Mouse (Mus musculus) hindbrain, embryonic 15.5 days (tissue): ENCODE measurements around the gene Fcrls. TPM values are rescaled to one million over a fixed set of nuclear protein-coding genes. Genes with fewer than 3 reads are reported as not detected.

Experiments used
- ATAC-seq: fragments of 200-750 bp; cut with Nextera tagmentation; 2 replicates; pipeline ENCODE4 v1.8.0; 2017; ENCODE audit warnings: low read depth, moderate number of reproducible peaks, moderate TSS enrichment; ENCODE audit not compliant: low FRiP score
- H3K27ac ChIP-seq: fragments of 300-500 bp; sonication (generic); replicated peaks from 2 replicates; pipeline ENCODE4 v1.5.1; 2015; ENCODE audit warnings: mild to moderate bottlenecking, inconsistent platforms
- H3K27me3 ChIP-seq: fragments of 300-500 bp; sonication (generic); 2 replicates; pipeline ENCODE4 v1.6.1; 2015; ENCODE audit warnings: control low read depth, inconsistent platforms
- H3K36me3 ChIP-seq: fragments of 300-500 bp; sonication (generic); 2 replicates; pipeline ENCODE4 v1.6.1; 2015; ENCODE audit warnings: control low read depth, inconsistent platforms
- H3K4me1 ChIP-seq: fragments of 300-500 bp; sonication (generic); replicated peaks from 2 replicates; pipeline ENCODE4 v1.6.1; 2015; ENCODE audit warnings: control low read depth, inconsistent platforms
- H3K4me2 ChIP-seq: fragments of 300-500 bp; sonication (generic); 2 replicates; pipeline ENCODE4 v1.6.1; 2015; ENCODE audit warnings: moderate library complexity, mild to moderate bottlenecking, inconsistent platforms
- H3K4me3 ChIP-seq: fragments of 300-500 bp; sonication (generic); 2 replicates; pipeline ENCODE4 v1.5.1; 2015; ENCODE audit warnings: mild to moderate bottlenecking, inconsistent platforms
- H3K9ac ChIP-seq: fragments of 300-500 bp; sonication (generic); 2 replicates; pipeline ENCODE4 v1.6.1; 2015; ENCODE audit warnings: inconsistent platforms
- H3K9me3 ChIP-seq: fragments of 300-500 bp; sonication (generic); 2 replicates; pipeline ENCODE4 v1.6.1; 2016; ENCODE audit warnings: control low read depth, inconsistent platforms
- WGBS: fragments of 180-500 bp; shearing (Covaris S2); methylation state at CpG from one replicate; pipeline ENCODE4 v1.1.7; 2015; 5-methylcytosine and 5-hydroxymethylcytosine counted together
- polyA plus RNA-seq: library from polyadenylated mRNA; unstranded; fragments of >200 nt; fragmentation: Nextera tagmentation; extraction: Ambion mirVana; gene quantifications from 2 replicates; pipeline ENCODE4 v1.2.1, GENCODE M21; 2015

Fcrls gene
- polyA plus RNA-seq, 1 experiment from 2014 or later, result 11.3 TPM

DNA sequence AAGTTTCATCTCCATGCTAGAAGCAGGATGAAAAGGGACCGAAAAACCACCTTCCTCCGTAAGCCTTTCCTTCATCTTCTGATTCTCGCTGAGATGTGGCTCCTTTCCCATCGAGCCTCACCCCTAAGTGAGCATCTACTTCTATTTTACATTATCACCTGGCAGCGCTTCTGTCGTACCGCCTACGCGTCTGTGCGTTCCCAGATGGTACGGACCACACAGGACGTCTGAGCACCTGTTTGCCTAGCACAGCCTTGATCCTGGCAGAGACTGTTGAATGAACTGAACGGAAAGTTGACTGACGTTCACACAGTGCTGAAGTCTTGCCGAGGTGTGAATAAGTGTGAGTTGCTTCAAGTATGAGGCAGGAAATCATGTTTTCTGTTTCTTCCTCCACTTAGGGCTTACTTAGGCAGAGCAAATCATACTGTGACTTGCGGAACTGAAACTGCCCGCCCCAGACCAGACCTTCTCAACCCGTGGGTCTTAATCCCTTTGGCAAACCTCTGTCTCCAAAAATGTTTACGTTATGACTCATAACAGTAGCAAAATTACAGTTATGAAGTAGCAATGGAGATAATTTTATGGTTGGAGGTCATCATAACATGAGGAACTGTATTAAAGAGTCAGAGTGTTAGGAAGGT is 49.2 kb downstream of the Fcrls start:
- no peak overlapping the region for H3K9ac ChIP-seq
- no peak overlapping the region for H3K27ac ChIP-seq
- H3K9me3 ChIP-seq, result no peaks in the 10 kb centered on the region
- no peaks in the 10 kb centered on the region for H3K4me1 ChIP-seq
- H3K4me2 ChIP-seq, result no peak overlapping the region
- H3K4me3 ChIP-seq, result no peak overlapping the region
- H3K27me3 ChIP-seq, result no peaks in the 10 kb centered on the region
- 93% methylated on average over 19 of the region's 19 CpGs for WGBS
- no peaks in the 10 kb centered on the region for H3K36me3 ChIP-seq
- no peak for ATAC-seq

GRCm38 (mm10) chr3:87206336-87207075 is 57.0 kb downstream of the Fcrls start:
- Histone ChIP-seq H3K36me3 (no peaks in the 10 kb centered on the region), H3K4me1 (no peaks in the 10 kb centered on the region), H3K27me3 (no peaks in the 10 kb centered on the region), H3K9me3 (no peaks in the 10 kb centered on the region), H3K27ac (no peak overlapping the region), H3K4me3 (no peak overlapping the region), H3K4me2 (no peak overlapping the region), H3K9ac (no peak overlapping the region)
- no peak for ATAC-seq
- WGBS, result 77% methylated on average over 5 of the region's 5 CpGs

Other genes starting within 250 kb of the Fcrls start
- 6.5 and 7.0 TPM in 2 replicates for gene Kirrel, start 89.0 kb downstream of the Fcrls start, polyA plus RNA-seq
- gene Cd5l, start 94.1 kb upstream of the Fcrls start, polyA plus RNA-seq, result 0.14 and 0.30 TPM in 2 replicates
- 0.13 and 0.17 TPM in 2 replicates for gene Fcrl1, start 112.6 kb upstream of the Fcrls start, polyA plus RNA-seq
- gene Fcrl5, start 172.0 kb upstream of the Fcrls start, polyA plus RNA-seq, result not detected in 2 replicates